Mouse (Mus musculus): ENCODE results near the gene H2afv. TPM values are rescaled to one million over a fixed set of nuclear protein-coding genes. Genes with fewer than 3 reads are reported as not detected.
"Not testable (repeated sequence)": the region's sequence is repeated elsewhere in the genome, so short reads cannot be mapped to it uniquely, and the experiment has no call there.

Gene H2afv
- total RNA-seq, 2 experiments from 2014 or later: 144 to 174 TPM

GRCm38 (mm10) chr11:6416405-6417034 is 27.7 kb downstream of the H2afv start:
- peak; percentile 47 for ATAC-seq (replicated peaks; ENCODE audit: poor library complexity)

DNA sequence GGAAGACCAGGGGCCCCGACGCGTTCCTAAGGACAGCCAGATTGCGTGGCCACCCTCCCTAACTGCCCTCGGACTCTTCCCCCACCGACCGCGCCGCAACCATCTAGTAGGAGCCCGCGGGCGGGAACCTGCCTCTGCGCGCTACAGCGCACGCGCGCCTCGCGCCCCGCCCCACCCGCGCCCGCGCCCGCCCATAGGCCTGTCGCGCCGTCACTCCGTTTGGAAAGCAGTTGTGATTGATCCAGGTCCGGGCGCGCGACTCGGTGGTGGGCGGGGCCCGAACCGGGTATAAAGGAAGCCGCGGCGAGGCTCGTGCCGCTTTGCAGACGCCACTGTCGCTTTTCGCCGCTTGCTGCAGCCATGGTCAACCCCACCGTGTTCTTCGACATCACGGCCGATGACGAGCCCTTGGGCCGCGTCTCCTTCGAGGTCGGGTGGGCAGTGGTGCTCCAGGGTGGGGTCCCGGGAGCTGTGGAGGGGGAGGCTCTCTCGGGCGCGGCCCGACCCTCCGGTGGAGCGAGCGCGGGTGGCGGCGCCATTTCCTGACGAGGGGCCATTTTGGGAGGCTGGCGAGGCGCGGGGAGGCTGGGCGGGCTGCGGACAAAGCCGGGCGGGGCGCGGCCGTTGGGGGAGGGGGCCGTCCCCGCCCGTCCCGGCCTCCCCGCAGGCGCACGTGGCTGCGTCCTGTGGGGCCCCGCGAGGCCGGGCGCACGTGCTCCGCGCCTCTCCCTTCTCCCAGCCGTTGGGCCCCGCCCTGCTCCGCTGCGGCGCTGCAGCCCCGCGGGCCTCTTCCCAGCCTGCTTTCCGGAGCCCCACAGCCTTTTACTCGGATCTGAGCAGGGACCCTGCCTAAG is 28.5 kb downstream of the H2afv start:
- peak; percentile 64 for ATAC-seq (replicated peaks; ENCODE audit: poor library complexity)

GRCm38 (mm10) chr11:6414751-6415550 is 29.3 kb downstream of the H2afv start, which contains the start of gene Ppia:
Ppia (plus strand) TSS chr11:6415443.
- peak; percentile 62 for ATAC-seq (replicated peaks; ENCODE audit: poor library complexity)

GRCm38 (mm10) chr11:6413264-6413663 is 31.0 kb downstream of the H2afv start:
- no peak for ATAC-seq (replicated peaks; ENCODE audit: poor library complexity)

- ATAC-seq (replicated peaks; ENCODE audit: poor library complexity): peak; percentile 23
Measured at GRCm38 (mm10) chr11:6411684-6412083, 32.6 kb downstream of the H2afv start.

GRCm38 (mm10) chr11:6410755-6411154 is 33.5 kb downstream of the H2afv start:
- ATAC-seq (replicated peaks; ENCODE audit: poor library complexity): not testable (repeated sequence)

GRCm38 (mm10) chr11:6410050-6410602 is 34.1 kb downstream of the H2afv start:
- ATAC-seq (replicated peaks; ENCODE audit: poor library complexity): peak; percentile 20; the same call in 1 of the 2 replicates

GRCm38 (mm10) chr11:6407162-6407621 is 37.1 kb downstream of the H2afv start:
- no peak for ATAC-seq (replicated peaks; ENCODE audit: poor library complexity)

DNA sequence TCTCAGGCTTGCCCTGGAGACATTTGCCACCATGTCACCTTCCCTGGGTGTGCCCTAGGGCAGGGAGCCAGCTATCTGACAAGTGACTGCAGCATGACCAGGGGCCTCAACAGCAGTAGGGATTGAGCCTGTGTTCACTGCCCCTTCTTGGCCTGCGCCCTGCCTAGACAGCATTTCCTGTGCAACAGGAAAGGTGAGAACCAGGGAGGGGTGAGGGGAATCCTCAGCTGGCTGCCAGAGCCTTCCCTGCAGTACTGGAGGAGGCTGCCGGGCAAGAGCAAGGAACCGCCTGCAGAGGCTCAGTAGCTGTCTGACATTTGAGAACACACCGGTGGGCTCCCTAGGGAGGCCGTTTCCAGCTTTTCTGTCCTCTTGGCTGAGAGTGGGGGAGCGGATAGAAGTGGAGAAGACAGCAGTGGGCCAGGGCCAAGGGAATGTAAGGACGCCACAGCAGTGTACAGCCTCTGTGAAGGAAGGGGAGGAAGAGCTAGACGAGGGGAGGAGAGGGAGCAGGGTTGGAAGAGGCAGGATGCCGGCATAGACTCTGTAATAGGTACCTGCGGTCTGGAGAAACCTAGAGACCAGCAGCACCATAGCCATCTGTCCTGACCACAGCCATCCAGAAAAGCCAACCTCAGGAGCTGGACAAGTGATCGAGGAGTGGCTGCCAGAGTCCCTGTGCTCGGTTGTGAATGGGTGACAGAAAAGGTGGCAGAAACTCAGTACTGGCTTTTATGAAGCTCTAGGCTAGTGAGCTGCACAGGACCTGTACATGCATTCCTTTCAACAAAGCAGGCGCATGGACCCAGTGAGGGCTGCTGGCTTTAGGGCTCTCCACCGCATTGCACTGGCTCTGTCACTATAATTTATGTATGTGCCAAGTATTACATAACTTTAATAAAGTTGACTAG is 37.7 kb downstream of the H2afv start:
- ATAC-seq (replicated peaks; ENCODE audit: poor library complexity): peak; percentile 56

DNA sequence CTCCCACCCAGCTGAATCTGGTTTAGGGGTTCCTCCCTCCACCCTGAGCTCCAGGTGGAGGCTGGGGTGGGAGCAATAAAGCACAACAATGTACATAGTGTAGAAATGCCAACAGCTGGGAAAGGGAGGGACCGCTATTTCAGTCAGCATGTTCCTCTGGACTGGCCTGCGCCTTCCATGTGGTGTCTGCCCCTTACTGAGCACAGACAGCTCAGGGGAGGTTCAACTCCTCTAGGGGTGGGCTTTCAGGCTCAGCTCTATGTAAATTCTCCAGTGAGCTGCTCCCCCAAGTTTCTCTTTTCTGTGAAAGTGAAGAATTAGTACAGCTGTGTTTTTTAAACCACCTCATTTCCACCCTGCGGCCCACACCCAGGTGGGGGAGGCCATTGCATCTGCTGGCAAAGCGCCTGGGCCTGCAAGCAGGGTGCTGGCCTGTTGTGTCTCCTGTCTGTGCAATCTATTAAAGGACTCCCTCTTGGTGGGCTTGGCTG is 38.6 kb downstream of the H2afv start:
- ATAC-seq (replicated peaks; ENCODE audit: poor library complexity): no peak

GRCm38 (mm10) chr11:6404699-6405566 is 39.3 kb downstream of the H2afv start:
- no peak for ATAC-seq (replicated peaks; ENCODE audit: poor library complexity)

- ATAC-seq (replicated peaks; ENCODE audit: poor library complexity): no peak
Measured at GRCm38 (mm10) chr11:6403830-6404405, 40.3 kb downstream of the H2afv start.

- ATAC-seq (replicated peaks; ENCODE audit: poor library complexity): peak; percentile 78
Measured at GRCm38 (mm10) chr11:6402515-6403510, 41.4 kb downstream of the H2afv start.

- ATAC-seq (replicated peaks; ENCODE audit: poor library complexity): no peak
Measured at GRCm38 (mm10) chr11:6398141-6398540, 46.1 kb downstream of the H2afv start.

DNA sequence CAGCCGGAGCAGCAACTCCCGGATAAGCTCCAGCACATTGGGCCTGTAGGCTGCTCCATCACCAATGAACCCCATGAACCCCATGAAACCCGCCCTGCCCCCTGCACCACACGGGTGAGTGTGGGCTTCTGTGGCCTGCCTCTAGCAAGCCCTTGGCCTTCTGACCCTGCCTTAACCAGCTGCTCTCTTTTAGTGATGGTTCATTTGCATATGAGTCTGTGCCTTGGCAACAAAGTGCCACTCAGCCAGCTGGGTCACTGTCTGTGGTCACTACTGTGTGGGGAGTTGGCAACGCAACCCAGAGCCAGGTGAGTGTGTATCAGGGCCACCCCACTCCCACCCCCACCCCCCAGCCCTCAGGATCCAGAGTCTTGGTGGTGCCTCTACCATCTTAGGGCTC is 48.7 kb downstream of the H2afv start:
- ATAC-seq (replicated peaks; ENCODE audit: poor library complexity): no peak

DNA sequence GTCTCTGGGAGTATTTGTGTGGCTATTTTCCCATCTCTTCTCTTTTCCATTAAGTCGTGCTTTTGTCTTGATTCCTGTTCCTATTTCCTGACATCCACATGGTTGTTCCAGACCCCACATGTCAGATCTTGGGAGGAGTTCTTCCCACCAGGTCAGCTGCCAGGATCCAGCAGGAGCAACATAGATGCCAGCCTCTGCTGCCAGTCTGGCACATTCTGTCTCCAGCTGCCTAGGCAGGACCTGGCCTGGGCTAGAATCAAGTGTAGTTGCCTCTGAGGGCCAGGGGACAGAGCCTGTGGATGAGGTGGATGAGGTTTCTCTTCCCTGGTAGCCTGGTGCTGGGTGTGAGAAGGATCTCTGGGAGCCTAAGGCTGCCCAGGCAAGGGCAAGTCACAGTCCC is 50.4 kb downstream of the H2afv start:
- ATAC-seq (replicated peaks; ENCODE audit: poor library complexity): no peak

GRCm38 (mm10) chr11:6392857-6393256 is 51.4 kb downstream of the H2afv start:
- no peak for ATAC-seq (replicated peaks; ENCODE audit: poor library complexity)

Measured in megakaryocyte progenitor cell, adult 5-6 weeks (primary cell).